Mouse (Mus musculus) bone marrow macrophage, adult 2 months (primary cell): ENCODE results near the gene Cad.

Source experiments
- CTCF ChIP-seq: IDR thresholded peaks from 2 replicates; pipeline ENCODE4 v1.5.1; 2012; ENCODE audit warnings: low read depth, mild to moderate bottlenecking, low read length, moderate library complexity
- POLR2A ChIP-seq: IDR thresholded peaks from 2 replicates; pipeline ENCODE4 v1.6.1; 2012; ENCODE audit warnings: mild to moderate bottlenecking, low read depth, low read length, borderline replicate concordance

GRCm38 (mm10) chr5:31071821-31072220 is 17.2 kb downstream of the Cad start:
- TF ChIP-seq POLR2A: no peak
- no peak for TF ChIP-seq CTCF
